Mouse (Mus musculus) induced T-regulatory cell, adult 2 months (primary cell): ENCODE data around the gene Gm21425.
"Not testable (repeated sequence)": the region's sequence is repeated elsewhere in the genome, so short reads cannot be mapped to it uniquely, and the experiment has no call there.

Source experiments
- DNase-seq: peaks from one replicate; pipeline ENCODE4 v3.0.0-alpha.2; 2012; ENCODE audit warnings: low read depth

Gm21425 gene

GRCm38 (mm10) chrY:13161668-13162067 lies at the start of gene Gm21425:
Gene Gm21425 (plus strand): TSS chrY:13161968.
- not testable (repeated sequence) for DNase-seq

GRCm38 (mm10) chrY:13133392-13133791 lies 28.4 kb upstream of the Gm21425 start, which contains the start of gene Gm21891:
Gene Gm21891 (minus strand): TSS chrY:13133492.
- DNase-seq, result not testable (repeated sequence)
